Mouse (Mus musculus) gastrocnemius, adult 8-10 months (tissue): ENCODE measurements around the gene Tldc1. TPM values are rescaled to one million over a fixed set of nuclear protein-coding genes. Genes with fewer than 3 reads are reported as not detected.

ENCODE experiments used
- DNase-seq, 2 experiments: peaks; one replicate each; pipeline ENCODE4 v3.0.0; 2022; ENCODE audit warnings: low spot score in 2 of 2
- total RNA-seq, 4 experiments: library from RNA; stranded (reverse); gene quantifications; 2 replicates each; pipeline ENCODE4 v1.2.4; 2022

Tldc1 gene
- total RNA-seq, 4 experiments from 2014 or later = 2.9 to 4.8 (median 3.8) TPM

DNA sequence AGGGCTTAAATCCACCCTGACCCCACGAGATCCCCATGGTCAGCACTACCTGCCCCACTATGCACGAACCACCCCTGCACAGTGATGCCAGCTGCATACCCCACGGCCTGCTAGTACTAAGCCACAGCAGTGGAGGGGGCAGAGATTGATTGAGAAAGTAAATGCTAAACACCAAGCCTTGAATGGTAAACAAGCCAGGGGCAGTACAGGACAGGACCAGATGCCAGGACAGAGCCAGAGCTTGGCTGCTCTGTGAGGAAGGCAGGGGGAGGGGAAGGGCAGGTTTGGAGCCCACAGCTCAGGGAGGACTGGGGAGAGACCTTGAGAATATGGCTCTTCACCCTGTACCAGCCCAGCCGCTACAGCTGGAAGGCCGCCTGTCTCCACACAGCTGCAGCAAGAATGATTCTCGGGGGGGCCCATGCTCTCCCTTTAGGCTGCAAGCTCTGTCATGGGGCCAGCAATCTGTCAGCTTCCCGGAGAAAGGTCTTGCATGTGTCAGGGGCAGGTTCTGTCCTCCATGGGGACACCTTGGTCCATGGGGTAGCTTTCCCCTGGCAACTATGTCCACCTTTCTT is 1.5 kb downstream of the Tldc1 start:
- DNase-seq = no peak

- DNase-seq = no peak
These were observed 12.3 kb downstream of the Tldc1 start for GRCm38 (mm10) chr8:119765761-119766444.

DNA sequence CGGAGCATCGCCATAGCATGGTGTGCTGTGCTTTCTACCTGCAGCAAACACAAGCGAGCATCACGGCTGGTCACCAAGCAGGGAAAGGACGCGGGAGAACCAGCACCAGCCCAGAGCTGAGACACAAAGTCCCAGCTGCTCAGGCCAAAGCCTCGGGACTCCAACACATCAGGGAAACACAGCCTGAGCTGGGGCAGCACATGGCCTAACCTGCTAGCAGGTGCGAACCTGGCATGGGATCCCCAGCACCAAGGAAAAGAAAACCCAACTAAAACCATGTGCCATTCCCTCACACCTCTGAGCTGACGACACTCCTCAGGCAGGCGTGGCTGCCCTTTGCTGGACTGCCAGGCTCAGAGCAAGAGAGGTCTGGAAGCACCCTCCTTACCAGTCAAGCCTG is 12.9 kb downstream of the Tldc1 start:
- no peak for DNase-seq

DNA sequence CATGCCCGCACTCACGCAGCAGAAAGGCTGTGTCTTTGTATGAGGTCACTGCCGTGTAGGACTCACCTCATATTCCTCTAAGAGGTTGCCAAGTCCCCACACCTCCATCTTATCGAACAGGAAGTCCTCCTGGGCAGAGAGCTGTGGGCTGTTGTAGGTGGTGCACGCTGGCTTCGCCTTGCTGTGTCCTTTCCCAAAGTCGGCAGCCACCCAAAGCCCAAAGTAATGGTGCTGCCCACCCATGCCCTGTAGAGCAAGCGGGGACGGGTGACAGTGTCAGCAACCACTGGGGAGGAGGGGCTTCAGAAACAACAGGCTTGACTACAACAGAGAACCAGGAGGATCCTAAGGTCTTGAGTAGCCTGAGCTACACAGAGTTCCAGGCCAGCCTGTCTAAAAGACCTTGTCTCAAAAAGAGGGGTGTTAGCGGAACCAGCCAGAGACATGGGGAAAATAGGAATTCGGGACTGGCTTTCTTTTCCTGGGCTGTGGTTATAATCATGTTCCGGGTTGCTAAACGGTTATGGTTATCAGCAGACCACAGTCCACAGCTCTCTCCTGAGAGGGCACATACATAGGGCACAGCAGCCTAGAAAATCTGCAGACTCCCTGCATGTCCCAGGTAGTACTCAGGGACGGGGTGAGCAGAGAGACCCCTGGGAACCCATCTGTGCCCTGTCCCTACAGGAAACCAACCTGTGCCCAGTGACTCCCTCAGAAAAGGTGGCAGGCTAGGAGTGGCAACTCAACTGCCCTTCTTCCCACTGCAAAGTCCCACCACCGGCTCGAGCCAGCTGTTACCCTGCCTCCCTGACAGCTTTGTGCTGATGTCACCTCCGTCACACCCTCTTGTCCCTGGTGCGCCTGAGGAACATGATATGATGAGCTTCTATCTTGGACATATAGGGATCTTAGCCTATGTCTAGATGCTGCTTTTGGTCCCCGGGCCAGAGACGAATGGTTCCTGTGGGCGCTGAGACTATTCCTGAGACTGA is 15.7 kb downstream of the Tldc1 start:
- DNase-seq = no peak

- no peak for DNase-seq
These were observed 16.5 kb downstream of the Tldc1 start for GRCm38 (mm10) chr8:119761692-119762091.

DNA sequence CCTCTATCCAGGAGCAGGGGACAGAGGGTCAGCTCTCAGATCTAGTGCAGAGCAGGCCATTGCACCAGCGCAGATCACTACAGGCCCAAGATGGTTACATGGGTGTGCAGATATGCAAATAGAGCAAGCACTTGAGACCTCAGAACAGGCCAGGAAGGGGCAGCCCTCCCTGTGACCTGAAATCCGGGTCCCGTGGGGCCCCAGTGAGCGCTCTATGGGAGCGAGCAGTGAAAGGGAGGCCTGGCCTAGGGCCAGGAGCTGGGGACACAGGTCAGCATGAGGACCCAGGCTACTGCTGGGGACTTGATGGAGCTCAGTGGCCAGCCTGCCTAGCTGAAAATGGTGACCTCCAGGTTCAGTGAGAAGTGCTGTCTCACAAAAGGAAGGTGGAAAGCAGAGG is 21.7 kb downstream of the Tldc1 start:
- DNase-seq = no peak

DNA sequence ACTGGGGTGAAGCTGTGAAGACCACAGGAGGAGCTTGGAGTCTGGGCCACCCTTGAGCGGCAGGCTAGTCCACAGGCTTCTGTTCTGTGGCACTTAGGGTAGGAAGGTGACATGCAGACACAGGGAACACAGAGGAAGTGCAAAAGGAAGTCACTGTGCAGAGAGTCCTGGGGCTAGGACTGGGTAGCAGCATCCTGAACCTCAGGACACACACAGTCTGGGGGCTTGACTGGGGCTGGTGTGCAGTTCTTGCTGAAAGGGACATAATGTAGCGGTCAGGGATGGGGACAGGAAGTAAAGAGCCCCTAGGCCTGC is 22.1 kb downstream of the Tldc1 start:
- DNase-seq = no peak

GRCm38 (mm10) chr8:119755238-119756146 is 22.7 kb downstream of the Tldc1 start:
- DNase-seq = no peak

GRCm38 (mm10) chr8:119744604-119745003 is 33.6 kb downstream of the Tldc1 start:
- no peak for DNase-seq

DNA sequence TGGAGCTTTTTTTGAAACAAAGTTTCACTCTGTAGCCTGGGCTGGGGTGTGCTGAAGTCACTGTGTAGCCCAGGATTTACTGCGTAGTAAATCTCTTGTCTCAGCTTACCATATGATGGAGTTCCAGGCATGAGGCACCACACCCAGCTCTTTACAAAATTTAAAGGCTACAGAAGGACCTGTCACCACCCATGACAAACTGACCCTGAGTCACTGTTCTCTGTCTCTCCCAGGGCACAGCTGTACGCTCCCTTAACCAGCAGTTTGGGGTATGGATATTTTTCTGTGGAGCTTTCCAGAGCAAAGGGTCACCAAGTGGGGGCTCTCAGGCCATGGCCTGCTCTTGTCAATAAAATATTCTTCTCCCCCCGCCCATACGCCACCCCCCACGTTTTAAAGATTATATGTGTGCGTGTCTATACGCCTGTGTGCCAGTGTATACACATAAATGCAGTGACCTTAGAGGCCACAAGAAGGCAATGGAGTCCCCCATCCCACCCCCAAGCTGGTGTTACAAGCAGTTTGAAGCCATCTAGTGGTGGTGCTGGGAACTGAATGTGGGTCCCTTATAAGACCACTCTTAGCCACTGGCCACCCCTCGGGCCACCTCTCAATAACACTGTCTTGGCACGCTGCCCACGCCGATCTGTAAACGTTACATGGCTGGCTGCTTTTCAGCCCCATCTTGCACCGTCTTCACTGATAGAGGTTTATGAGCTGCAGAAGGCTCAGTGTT is 34.8 kb downstream of the Tldc1 start:
- peak in 1 of 2 experiments; percentile 18 for DNase-seq

- DNase-seq = no peak
These were observed 35.8 kb downstream of the Tldc1 start for GRCm38 (mm10) chr8:119742409-119742808.

DNA sequence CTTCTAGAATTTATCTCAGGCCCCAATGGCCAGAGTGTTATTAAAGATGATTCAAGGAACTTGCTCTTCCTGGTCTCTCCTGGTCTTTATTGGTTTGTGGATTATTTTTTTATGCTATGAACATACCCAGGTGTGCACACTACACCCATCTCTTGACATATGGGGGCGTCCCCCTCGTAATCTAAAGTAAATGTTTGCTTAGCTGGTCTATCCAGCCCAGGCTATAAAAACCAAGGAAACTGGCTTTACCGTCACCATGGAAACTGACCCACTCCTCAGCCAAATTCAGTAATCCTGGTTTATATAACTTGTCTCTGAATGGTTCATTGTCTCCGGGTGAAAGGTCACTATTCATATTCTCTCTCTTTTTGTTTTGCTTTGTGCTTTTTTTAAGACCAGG is 37.6 kb downstream of the Tldc1 start:
- DNase-seq = no peak

- DNase-seq = no peak
These were observed 39.9 kb downstream of the Tldc1 start for GRCm38 (mm10) chr8:119738129-119738907.

DNA sequence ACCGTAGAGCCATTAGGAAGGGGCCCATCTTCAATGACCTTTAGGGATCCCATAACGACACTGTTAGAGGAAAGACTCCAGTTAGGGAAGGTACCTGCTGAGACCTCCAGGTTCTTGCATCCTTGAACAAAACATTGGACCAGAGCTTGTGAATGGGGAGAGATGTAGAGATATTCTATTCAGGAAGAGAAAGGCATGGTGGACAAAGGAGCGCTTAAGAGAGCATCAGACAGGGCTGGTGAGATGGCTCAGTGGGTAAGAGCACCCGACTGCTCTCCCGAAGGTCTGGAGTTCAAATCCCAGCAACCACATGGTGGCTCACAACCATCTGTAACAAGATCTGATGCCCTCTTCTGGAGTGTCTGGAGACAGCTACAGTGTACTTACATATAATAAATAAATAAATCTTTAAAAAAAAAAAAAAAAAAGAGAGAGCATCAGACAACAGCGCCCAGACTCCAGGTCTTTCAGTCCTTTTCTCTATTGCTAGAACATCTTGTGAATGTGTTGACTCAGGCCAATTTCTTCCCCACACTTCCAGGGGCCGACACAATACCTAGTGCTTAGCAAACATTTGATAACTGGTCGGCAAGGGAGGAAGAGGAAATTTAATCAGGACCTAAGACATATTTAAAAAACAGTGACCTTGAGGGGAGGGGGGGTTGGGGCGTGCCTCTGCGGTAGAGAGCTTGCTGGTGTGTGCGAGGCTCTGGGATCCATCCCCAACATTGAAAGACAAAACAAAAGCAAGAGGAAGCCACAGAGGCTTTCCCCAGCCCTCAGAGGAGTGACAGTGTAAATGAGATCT is 40.9 kb downstream of the Tldc1 start:
- no peak for DNase-seq

DNA sequence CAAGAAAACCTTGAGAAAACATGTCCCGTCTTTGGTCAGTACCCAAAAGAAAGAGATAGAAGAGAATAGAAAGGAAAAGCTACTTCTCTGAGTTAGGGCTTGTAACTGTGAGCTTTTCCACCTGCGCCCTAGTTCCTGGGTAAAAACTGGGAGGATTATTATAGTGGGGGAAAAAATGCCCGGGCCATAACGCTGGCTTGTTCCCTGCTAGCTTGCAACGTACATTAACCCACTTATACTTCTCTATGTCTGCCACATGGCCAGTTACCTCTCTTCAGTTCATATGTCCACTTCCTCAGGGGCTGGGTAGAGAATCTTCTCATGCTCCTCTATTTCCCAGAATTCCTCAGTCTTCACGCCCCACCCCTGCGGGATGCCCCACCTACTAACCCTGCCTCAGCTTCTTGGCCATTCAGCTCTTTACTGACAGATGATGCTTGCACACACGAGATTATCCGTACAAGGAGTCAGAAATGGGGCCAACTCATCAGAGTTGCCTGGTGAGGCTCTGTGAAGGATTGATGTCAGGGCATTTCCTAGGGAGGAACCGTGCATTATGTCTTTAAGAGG is 41.8 kb downstream of the Tldc1 start:
- DNase-seq = no peak

DNA sequence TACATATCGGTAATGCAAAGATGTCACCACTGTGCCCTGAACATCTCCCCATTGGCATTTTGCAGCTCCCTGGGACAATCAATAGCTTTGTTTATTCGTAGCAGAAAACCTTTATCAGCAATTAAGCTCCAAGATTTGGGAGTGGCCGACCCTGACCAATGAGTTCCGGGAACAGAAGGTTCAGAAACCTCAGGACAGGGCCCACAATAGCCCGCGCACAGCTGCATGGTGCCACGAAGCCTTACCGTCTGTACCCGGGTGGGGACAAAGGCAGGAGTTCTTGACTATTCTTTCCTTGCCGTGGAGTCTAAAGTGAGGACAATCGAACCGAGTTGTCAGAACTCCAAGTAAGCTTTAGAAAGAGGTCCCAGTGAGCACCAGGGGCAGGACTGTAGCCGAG is 46.1 kb downstream of the Tldc1 start:
- no peak for DNase-seq

DNA sequence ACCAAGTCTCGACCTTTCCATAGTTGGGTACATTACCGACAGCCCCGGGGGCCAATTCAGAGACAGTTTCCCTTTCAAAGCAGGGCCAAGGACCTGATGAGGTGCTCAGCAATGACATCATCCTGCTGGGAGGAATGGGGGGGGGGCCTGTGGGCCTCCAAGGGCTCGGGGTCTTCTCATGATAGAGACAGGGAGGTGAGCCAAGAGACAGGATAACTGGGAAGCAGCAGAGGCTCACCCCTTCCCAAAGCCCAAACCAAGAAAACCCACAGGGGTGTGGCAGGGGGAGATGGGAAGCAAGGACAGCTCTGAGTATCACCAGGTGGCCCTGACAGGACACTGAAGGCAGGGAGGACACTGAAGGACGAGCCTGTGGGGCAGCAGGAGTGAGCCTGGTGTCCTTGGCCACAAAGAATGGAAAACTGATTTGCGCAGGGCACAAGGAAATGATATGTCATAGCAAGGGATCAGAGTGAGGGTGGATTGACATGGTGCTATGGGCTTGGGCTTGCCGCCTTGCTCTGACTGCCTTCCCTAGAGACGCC is 49.8 kb downstream of the Tldc1 start:
- DNase-seq = no peak

DNA sequence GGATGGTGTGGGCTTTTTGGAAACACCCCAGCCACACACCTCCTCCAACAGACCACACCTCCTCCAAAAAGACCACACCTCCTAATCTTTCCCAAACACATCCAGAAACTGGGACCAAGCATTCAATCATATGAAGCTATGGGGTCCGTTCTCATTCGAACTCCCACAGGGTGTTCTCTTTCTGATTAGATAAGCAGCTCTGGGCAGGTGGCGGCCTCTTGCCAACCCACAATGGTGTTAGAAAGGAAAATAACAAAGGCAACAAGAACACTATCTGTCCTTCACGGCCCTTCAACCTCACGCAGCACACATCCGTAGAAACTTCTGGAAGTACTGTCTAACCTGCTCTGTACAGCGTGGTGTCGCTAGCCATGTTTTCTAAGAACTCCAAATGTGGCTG is 51.1 kb downstream of the Tldc1 start:
- no peak for DNase-seq
